14 mouse cellular contexts compared by ENCODE assay signal in the genomic region with DNA sequence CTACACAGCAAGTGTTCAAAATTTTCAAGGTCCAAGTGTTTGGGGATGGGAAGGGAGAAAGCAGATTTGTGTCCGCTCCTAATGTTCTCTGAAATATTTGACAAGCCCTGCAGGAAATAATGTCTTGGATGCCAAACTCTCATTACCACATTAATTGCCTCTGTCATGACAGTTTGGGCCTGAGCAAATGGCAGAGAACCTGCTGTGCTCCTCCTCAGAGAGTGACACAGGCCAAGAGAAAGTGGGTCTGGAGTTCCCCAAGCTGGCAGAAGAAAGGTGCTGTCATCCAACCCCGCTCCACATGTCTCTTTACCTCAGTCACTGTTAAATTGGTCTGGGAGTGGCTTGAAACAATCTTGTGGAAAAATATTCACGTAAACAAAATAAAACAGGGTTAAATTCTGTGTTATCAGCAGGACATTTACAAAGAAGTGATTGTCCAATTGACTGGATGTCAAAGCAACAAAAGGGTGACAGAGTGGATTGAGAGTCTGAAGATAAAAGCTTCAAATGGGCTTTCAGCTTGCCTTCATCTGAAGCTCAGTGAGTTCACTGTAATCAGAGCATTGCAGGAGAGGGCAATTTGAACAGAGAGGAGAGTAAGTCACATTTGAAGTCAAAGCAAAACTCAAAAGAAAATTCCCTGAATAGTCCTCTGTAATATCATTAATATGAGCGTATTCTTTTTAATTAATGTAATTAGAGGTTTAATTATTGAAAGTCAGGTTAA.
DNase-seq lines count a peak whose midpoint lies in the region; ATAC-seq lines count a peak whose summit lies in the region.
"Had no signal": no experiment of that assay in that cellular context is flagged by ENCODE, and none has a peak within 500 bp of the region (broad histone marks: within the 10 kb centered on the region; RNA-seq: fewer than 3 reads in every experiment).

No protein-coding gene starts in this region.

- H3K27me3 ChIP-seq in hindbrain, embryonic 15.5 days = no peaks in the 10 kb centered on the region
- H3K27me3 ChIP-seq: liver, embryonic 13.5 days had no signal

- H3K4me2 ChIP-seq in hindbrain, embryonic 15.5 days = no peak overlapping the region
- H3K4me2 ChIP-seq: liver, embryonic 13.5 days had no signal

- no peak for DNase-seq in cerebellum, adult 8-10 months
- DNase-seq in layer of hippocampus, postnatal 14 days (ENCODE audit: low spot score in 2 of 2) = peak; percentile 1 to 62
- DNase-seq in layer of hippocampus, adult 9-11 months = no peak
- peak; percentile 5 for DNase-seq in embryo, embryonic 11 days
- DNase-seq in heart, postnatal 25 days (ENCODE audit: low spot score) = no peak
- DNase-seq in layer of hippocampus, adult 11-12 months (ENCODE audit: low spot score) = no peak
- DNase-seq: adrenal gland, postnatal 10 days; heart, postnatal 10 days; kidney, adult 11 months; kidney, postnatal 36 days; liver, embryonic 13.5 days; thymus, postnatal 36 days had no signal

- intact Hi-C loops in heart, postnatal 25 days (cut with DNase I) = no loop called here

- ATAC-seq in cerebellum, adult (ENCODE audit: insufficient number of reproducible peaks, low FRiP score, low TSS enrichment) = peak; percentile 20; the same call in 1 of the 2 replicates
- peak; percentile 71 for ATAC-seq in hindbrain, embryonic 15.5 days (ENCODE audit: low FRiP score, low read depth)

- no peak overlapping the region for H3K4me3 ChIP-seq in hindbrain, embryonic 15.5 days
- H3K4me3 ChIP-seq: liver, embryonic 13.5 days had no signal

- H3K4me1 ChIP-seq in hindbrain, embryonic 15.5 days (replicated peaks) = no peaks in the 10 kb centered on the region
- H3K4me1 ChIP-seq: liver, embryonic 13.5 days had no signal

- no peaks in the 10 kb centered on the region for H3K36me3 ChIP-seq in hindbrain, embryonic 15.5 days
- H3K36me3 ChIP-seq: liver, embryonic 13.5 days had no signal

- WGBS in hindbrain, embryonic 15.5 days = 27% methylated on average over 4 of the region's 4 CpGs

- no peaks in the 10 kb centered on the region for H3K9me3 ChIP-seq in hindbrain, embryonic 15.5 days
- H3K9me3 ChIP-seq: liver, embryonic 13.5 days had no signal

- no peak overlapping the region for H3K27ac ChIP-seq in hindbrain, embryonic 15.5 days (replicated peaks)
- H3K27ac ChIP-seq: liver, embryonic 13.5 days had no signal

- no peak overlapping the region for H3K9ac ChIP-seq in hindbrain, embryonic 15.5 days
- H3K9ac ChIP-seq: liver, embryonic 13.5 days had no signal

Comparison
In these comparisons a context has a peak if more than half of its experiments do, and no peak if none do; other contexts are left out.
1. DNase-seq: peak in layer of hippocampus, postnatal 14 days (2 of 2) and embryo, embryonic 11 days (single experiment); none in cerebellum, adult 8-10 months (single experiment), layer of hippocampus, adult 9-11 months (single experiment), heart, postnatal 25 days (single experiment) and layer of hippocampus, adult 11-12 months (single experiment).